Mouse (Mus musculus): ENCODE data around the gene Cryl1. TPM values are rescaled to one million over a fixed set of nuclear protein-coding genes. Genes with fewer than 3 reads are reported as not detected.
A peak's percentile ranks its signal among the peaks of the same experiment; 100 is the strongest.

Gene Cryl1
- polyA plus RNA-seq, 1 experiment from 2014 or later: 153 TPM

DNA sequence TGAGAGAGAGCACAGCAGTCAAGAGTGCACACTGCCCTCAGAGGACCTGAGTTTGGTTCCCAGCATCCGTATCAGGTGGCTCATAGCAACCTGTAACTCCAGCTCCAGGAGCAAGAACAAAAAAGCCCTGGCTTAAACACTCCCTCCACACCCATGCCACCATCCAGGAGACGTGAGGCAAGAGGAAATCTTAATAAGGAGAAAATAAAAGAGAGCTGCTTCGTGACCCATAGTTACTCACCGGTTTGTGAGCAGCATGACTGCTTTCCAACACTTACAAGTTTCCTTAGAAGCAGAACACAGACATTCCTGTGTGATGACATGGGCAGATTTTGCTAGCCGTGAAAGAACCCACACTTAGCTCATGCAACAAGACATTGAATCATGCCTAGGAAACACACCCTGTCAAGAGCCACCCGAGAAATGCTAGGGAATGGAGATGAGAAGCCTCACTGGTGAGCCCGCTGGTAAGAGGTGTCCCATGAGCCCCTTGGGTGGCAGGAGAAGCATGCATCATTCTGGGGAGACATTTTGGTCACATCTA is 106.9 kb downstream of the Cryl1 start:
- Histone ChIP-seq H3K4me3 (ENCODE audit: low read depth, low read length) (no peak overlapping the region), H3K27ac (ENCODE audit: low read depth, low read length) (no peak overlapping the region), H3K4me2 (replicated peaks; ENCODE audit: low read depth) (no peak overlapping the region), H3K27me3 (replicated peaks; ENCODE audit: control insufficient read depth, insufficient read depth, low read length) (no peaks in the 10 kb centered on the region), H3K4me1 (replicated peaks; ENCODE audit: control insufficient read depth, insufficient read depth, low read length) (no peaks in the 10 kb centered on the region), H3K9me3 (ENCODE audit: control insufficient read depth) (no peaks in the 10 kb centered on the region), H3K36me3 (ENCODE audit: control insufficient read depth, insufficient read depth) (no peaks in the 10 kb centered on the region; the same call in 1 of the 2 replicates), H3K9ac (ENCODE audit: low read depth, low read length) (no peak overlapping the region)
- no peak for ATAC-seq
- WGBS: 82% methylated on average over 7 of the region's 7 CpGs
- no peak for TF ChIP-seq CTCF (IDR thresholded peaks at IDR 0.05; ENCODE audit: low read depth)

DNA sequence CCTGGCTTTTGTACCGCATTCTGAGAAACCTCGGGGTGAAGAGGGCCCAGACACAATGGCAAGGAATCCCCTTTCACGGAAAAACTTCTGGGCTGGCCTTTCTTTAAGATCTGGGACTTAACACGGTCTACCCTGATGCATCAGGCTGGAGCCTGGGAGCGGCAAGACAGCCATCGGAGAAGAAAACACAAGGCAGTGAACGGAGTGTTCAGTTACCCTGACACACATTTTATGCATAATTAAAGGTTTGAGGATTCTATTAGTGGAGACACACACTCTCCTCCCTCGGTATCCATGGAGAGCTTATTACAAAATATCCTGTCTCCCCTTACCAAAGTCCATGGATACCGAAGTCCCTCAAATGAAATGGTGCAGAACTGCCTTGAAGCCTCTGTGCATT is 109.2 kb downstream of the Cryl1 start:
- Histone ChIP-seq H3K27me3 (replicated peaks; ENCODE audit: control insufficient read depth, insufficient read depth, low read length) (no peaks in the 10 kb centered on the region), H3K4me2 (replicated peaks; ENCODE audit: low read depth) (no peak overlapping the region), H3K4me3 (ENCODE audit: low read depth, low read length) (no peak overlapping the region), H3K9me3 (ENCODE audit: control insufficient read depth) (no peaks in the 10 kb centered on the region), H3K27ac (ENCODE audit: low read depth, low read length) (no peak overlapping the region), H3K36me3 (ENCODE audit: control insufficient read depth, insufficient read depth) (no peaks in the 10 kb centered on the region; the same call in 1 of the 2 replicates), H3K9ac (ENCODE audit: low read depth, low read length) (no peak overlapping the region), H3K4me1 (replicated peaks; ENCODE audit: control insufficient read depth, insufficient read depth, low read length) (no peaks in the 10 kb centered on the region)
- no peak for TF ChIP-seq CTCF (IDR thresholded peaks at IDR 0.05; ENCODE audit: low read depth)
- ATAC-seq: no peak
- WGBS: 77% methylated on average over 9 of the region's 9 CpGs

DNA sequence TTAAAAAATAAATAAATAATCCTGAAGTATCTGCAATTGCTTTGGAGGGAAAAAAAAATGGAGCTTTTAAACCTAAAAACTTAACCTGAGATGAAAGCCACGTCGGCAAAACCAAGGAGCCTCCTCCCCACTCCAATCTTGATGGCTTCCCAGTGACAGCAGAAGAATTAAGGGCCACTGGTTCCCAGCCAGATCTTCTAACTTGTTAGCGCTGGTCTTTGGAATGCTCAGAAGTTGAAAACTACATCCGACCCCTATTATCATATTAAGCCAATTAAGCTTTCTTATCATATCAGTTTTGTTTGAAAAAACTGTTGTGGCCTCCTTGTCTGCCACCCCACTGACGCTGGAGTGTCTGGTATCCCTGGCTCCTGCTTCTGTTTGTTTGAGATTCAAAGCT is 114.5 kb downstream of the Cryl1 start:
- Histone ChIP-seq H3K4me1 (replicated peaks; ENCODE audit: control insufficient read depth, insufficient read depth, low read length) (no peaks in the 10 kb centered on the region), H3K27ac (ENCODE audit: low read depth, low read length) (no peak overlapping the region), H3K27me3 (replicated peaks; ENCODE audit: control insufficient read depth, insufficient read depth, low read length) (no peaks in the 10 kb centered on the region), H3K9ac (ENCODE audit: low read depth, low read length) (no peak overlapping the region), H3K9me3 (ENCODE audit: control insufficient read depth) (no peaks in the 10 kb centered on the region), H3K4me3 (ENCODE audit: low read depth, low read length) (no peak overlapping the region), H3K36me3 (ENCODE audit: control insufficient read depth, insufficient read depth) (no peaks in the 10 kb centered on the region; the same call in 1 of the 2 replicates), H3K4me2 (replicated peaks; ENCODE audit: low read depth) (no peak overlapping the region)
- 28% methylated on average over 5 of the region's 5 CpGs for WGBS
- no peak for TF ChIP-seq CTCF (IDR thresholded peaks at IDR 0.05; ENCODE audit: low read depth)
- no peak for ATAC-seq

DNA sequence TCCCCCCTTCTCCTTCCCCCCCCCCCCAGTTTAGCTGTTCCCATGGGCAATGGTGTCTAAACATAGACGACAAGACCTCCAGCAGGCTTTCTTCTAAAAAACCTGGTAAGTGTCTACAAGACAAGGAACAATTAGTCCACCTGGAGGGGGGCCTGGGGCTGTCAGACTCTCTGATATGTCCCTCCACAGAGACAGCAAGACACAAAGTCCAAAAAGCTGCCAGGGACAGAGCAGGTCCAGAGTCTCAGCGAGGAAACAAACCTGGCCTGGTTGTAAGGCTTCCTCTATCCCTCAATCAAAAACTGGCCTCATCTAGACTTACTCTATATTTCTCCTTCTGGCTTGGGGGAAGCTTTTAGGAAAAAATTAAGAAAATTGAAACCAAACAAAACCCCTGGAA is 115.7 kb downstream of the Cryl1 start:
- no peak overlapping the region for H3K27ac ChIP-seq (ENCODE audit: low read depth, low read length)
- H3K4me1 ChIP-seq (replicated peaks; ENCODE audit: control insufficient read depth, insufficient read depth, low read length): no peaks in the 10 kb centered on the region
- H3K4me2 ChIP-seq (replicated peaks; ENCODE audit: low read depth): no peak overlapping the region
- H3K4me3 ChIP-seq (ENCODE audit: low read depth, low read length): no peak overlapping the region
- no peak overlapping the region for H3K9ac ChIP-seq (ENCODE audit: low read depth, low read length)
- no peaks in the 10 kb centered on the region for H3K9me3 ChIP-seq (ENCODE audit: control insufficient read depth)
- WGBS: 27% methylated on average over 2 of the region's 2 CpGs
- H3K27me3 ChIP-seq (replicated peaks; ENCODE audit: control insufficient read depth, insufficient read depth, low read length): no peaks in the 10 kb centered on the region
- H3K36me3 ChIP-seq (ENCODE audit: control insufficient read depth, insufficient read depth): no peaks in the 10 kb centered on the region; the same call in 1 of the 2 replicates
- ATAC-seq: peak; percentile 36; the same call in 1 of the 2 replicates
- TF ChIP-seq CTCF (IDR thresholded peaks at IDR 0.05; ENCODE audit: low read depth): no peak

DNA sequence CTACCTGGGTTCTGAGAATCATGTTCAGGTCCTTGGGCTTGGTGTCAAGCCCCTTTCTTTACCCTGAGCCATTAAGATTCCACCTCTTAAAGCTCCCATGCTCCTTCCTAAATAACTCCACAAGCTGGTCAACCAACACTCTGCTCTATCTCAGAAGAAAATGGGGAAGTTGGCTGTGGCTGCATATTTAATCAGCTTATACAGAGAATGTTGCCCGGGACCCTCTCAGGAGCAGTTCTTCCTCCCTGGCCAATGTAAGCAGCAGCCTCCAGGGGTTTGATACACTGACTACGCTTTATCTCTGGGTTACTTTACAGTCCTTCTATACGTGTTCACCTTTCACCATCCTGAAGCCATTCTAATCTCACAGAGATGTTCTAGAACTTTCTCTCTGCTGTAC is 117.5 kb downstream of the Cryl1 start:
- H3K27me3 ChIP-seq (replicated peaks; ENCODE audit: control insufficient read depth, insufficient read depth, low read length): no peaks in the 10 kb centered on the region
- no peaks in the 10 kb centered on the region for H3K4me1 ChIP-seq (replicated peaks; ENCODE audit: control insufficient read depth, insufficient read depth, low read length)
- H3K4me2 ChIP-seq (replicated peaks; ENCODE audit: low read depth): no peak overlapping the region
- no peak for ATAC-seq
- no peaks in the 10 kb centered on the region for H3K36me3 ChIP-seq (ENCODE audit: control insufficient read depth, insufficient read depth)
- H3K27ac ChIP-seq (ENCODE audit: low read depth, low read length): no peak overlapping the region
- H3K9ac ChIP-seq (ENCODE audit: low read depth, low read length): no peak overlapping the region
- H3K4me3 ChIP-seq (ENCODE audit: low read depth, low read length): no peak overlapping the region
- 83% methylated on average over 3 of the region's 3 CpGs for WGBS
- TF ChIP-seq CTCF (IDR thresholded peaks at IDR 0.05; ENCODE audit: low read depth): no peak
- no peaks in the 10 kb centered on the region for H3K9me3 ChIP-seq (ENCODE audit: control insufficient read depth)

DNA sequence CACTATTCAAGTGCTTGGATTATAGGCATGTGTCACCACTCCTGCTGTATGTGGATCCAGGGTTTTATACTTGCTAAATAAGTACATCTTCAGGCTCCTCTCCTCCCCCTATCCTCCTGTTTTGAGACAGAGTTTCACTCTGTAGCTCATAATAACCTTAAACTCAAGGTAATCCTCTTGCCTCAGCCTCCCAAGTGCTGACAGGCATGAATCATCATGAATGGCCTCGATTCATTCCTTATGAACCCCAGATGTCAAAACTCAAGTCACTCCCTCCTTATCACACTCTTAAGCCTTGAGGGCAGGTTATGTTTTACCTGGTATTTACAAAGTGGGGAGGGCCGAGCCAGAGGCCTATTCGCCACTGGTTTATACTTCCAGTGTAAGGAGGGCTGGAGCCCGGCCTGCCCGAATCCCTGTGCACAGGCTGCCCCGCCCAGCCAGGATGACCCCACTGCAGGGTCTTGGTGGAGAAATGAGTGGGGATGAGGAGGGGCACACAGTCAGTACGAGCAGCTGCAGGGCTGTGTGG is 121.8 kb downstream of the Cryl1 start:
- Histone ChIP-seq H3K9me3 (ENCODE audit: control insufficient read depth) (no peaks in the 10 kb centered on the region), H3K4me2 (replicated peaks; ENCODE audit: low read depth) (no peak overlapping the region), H3K27ac (ENCODE audit: low read depth, low read length) (no peak overlapping the region), H3K4me3 (ENCODE audit: low read depth, low read length) (no peak overlapping the region), H3K9ac (ENCODE audit: low read depth, low read length) (no peak overlapping the region), H3K4me1 (replicated peaks; ENCODE audit: control insufficient read depth, insufficient read depth, low read length) (no peaks in the 10 kb centered on the region), H3K27me3 (replicated peaks; ENCODE audit: control insufficient read depth, insufficient read depth, low read length) (no peaks in the 10 kb centered on the region), H3K36me3 (ENCODE audit: control insufficient read depth, insufficient read depth) (peaks cover 4% of the 10 kb centered on the region; the same call in 1 of the 2 replicates)
- TF ChIP-seq CTCF (IDR thresholded peaks at IDR 0.05; ENCODE audit: low read depth): no peak
- ATAC-seq: peak; percentile 48; the same call in 1 of the 2 replicates
- 46% methylated on average over 7 of the region's 7 CpGs for WGBS

Measured in intestine, postnatal 0 days (tissue).